Mouse (Mus musculus): Measurements from ENCODE around the gene D6Wsu163e.

DNA sequence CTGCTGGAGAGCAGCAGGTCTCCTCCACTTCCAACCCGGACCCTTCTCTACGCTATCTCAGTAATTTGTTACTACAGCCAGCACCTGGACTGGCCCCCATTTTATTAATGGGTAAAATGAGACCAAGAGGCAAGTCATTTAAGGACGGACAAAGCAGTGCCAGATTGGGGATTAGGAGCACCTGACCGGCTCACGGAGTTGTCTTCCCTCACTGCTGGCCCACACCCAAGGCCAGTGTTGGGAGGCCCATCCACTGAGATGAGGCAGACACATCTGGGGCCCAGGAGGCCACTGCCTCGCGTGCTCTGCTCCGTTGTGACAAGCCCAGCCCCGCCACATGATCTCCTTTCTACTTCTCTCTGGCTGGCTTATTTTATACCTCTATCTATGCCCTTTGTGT, 23.7 kb downstream of the D6Wsu163e start:
- no peak for TF ChIP-seq CTCF (IDR thresholded peaks at IDR 0.05; ENCODE audit: low read depth)
- TF ChIP-seq EP300 (IDR thresholded peaks at IDR 0.05; ENCODE audit: low read depth): no peak
